Mouse (Mus musculus) heart, embryonic 11.5 days (tissue): ENCODE data around the gene Bnc2. TPM values are rescaled to one million over a fixed set of nuclear protein-coding genes. Genes with fewer than 3 reads are reported as not detected.

Experiments used
- ATAC-seq: fragments of 200-750 bp; cut with Nextera tagmentation; replicated peaks from 2 replicates; pipeline ENCODE4 v1.8.0; 2017; ENCODE audit warnings: moderate library complexity; ENCODE audit not compliant: insufficient number of reproducible peaks, low FRiP score, low TSS enrichment
- H3K27ac ChIP-seq: fragments of 300-500 bp; sonication (generic); 2 replicates; pipeline ENCODE4 v1.5.1; 2014; ENCODE audit warnings: mild to moderate bottlenecking, low read depth, low read length
- H3K27me3 ChIP-seq: fragments of 300-500 bp; sonication (generic); 2 replicates; pipeline ENCODE4 v1.6.1; 2014; ENCODE audit warnings: mild to moderate bottlenecking, low read length, mixed read lengths; ENCODE audit not compliant: control insufficient read depth, insufficient read depth
- H3K36me3 ChIP-seq: fragments of 300-500 bp; sonication (generic); 2 replicates; pipeline ENCODE4 v1.6.1; 2014; ENCODE audit warnings: mild to moderate bottlenecking, low read length, moderate library complexity, mixed read lengths; ENCODE audit not compliant: control insufficient read depth, insufficient read depth
- H3K4me1 ChIP-seq: fragments of 300-500 bp; sonication (generic); 2 replicates; pipeline ENCODE4 v1.6.1; 2014; ENCODE audit warnings: low read length; ENCODE audit not compliant: control insufficient read depth, insufficient read depth
- H3K4me2 ChIP-seq: fragments of 300-500 bp; sonication (generic); 2 replicates; pipeline ENCODE4 v1.6.1; 2014; ENCODE audit warnings: mild to moderate bottlenecking, moderate library complexity
- H3K4me3 ChIP-seq: fragments of 300-500 bp; sonication (generic); 2 replicates; pipeline ENCODE4 v1.5.1; 2014; ENCODE audit warnings: low read depth, low read length
- H3K9ac ChIP-seq: fragments of 300-500 bp; sonication (generic); 2 replicates; pipeline ENCODE4 v1.6.1; 2014; ENCODE audit warnings: mild to moderate bottlenecking, low read depth, low read length, moderate library complexity
- H3K9me3 ChIP-seq: fragments of 300-500 bp; sonication (generic); replicated peaks from 2 replicates; pipeline ENCODE4 v1.6.1; 2016; ENCODE audit warnings: low read length; ENCODE audit not compliant: control insufficient read depth
- WGBS: fragments of 180-500 bp; shearing (Covaris S2); extraction: QIAGEN DNeasy Blood & Tissue Kit; methylation state at CpG from one replicate; pipeline ENCODE4 v1.1.7; 2014; ENCODE audit not compliant: insufficient replicate concordance; 5-methylcytosine and 5-hydroxymethylcytosine counted together
- polyA plus RNA-seq: library from polyadenylated mRNA; unstranded; fragments of >200 nt; fragmentation: Nextera tagmentation; extraction: Ambion mirVana; gene quantifications from 2 replicates; pipeline ENCODE4 v1.2.1, GENCODE M21; 2014

Bnc2 gene
- polyA plus RNA-seq, 1 experiment from 2014 or later: 2.9 TPM

- Histone ChIP-seq H3K36me3 (no peaks in the 10 kb centered on the region), H3K4me1 (no peaks in the 10 kb centered on the region), H3K4me2 (no peak overlapping the region), H3K27me3 (peaks cover 3% of the 10 kb centered on the region; the same call in 1 of the 2 replicates), H3K9ac (no peak overlapping the region), H3K4me3 (no peak overlapping the region), H3K27ac (no peak overlapping the region), H3K9me3 (no peaks in the 10 kb centered on the region)
- WGBS: 88% methylated on average over 14 of the region's 14 CpGs
- ATAC-seq: no peak
Measured at GRCm38 (mm10) chr4:84276081-84276480, 399.0 kb downstream of the Bnc2 start.

GRCm38 (mm10) chr4:84274158-84274557 lies 400.9 kb downstream of the Bnc2 start:
- WGBS: 57% methylated on average over 3 of the region's 3 CpGs
- Histone ChIP-seq H3K27ac (no peak overlapping the region), H3K4me3 (no peak overlapping the region), H3K9ac (no peak overlapping the region), H3K4me2 (no peak overlapping the region), H3K9me3 (no peaks in the 10 kb centered on the region), H3K4me1 (no peaks in the 10 kb centered on the region), H3K36me3 (no peaks in the 10 kb centered on the region), H3K27me3 (peaks cover 3% of the 10 kb centered on the region; the same call in 1 of the 2 replicates)
- no peak for ATAC-seq

DNA sequence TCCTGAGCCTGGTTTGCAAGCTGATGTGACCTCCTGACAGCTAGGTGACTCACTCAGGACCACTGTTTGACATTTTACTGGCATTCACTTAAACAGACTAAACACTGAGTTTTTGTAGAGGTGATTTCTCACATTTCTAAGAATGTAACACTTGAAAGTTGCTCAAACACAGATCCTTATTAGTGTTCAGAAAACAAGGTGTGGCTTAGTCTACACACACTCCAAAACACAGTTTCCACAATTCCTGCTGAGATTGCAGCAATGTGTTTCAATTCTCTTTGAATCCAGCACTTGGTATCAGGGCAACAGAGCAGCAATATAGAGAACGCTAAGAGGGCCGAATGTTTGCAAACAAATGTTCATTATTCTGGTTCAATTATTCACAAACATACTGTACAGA lies 402.2 kb downstream of the Bnc2 start:
- Histone ChIP-seq H3K4me2 (no peak overlapping the region), H3K9me3 (no peaks in the 10 kb centered on the region), H3K4me3 (no peak overlapping the region), H3K27me3 (peaks cover 3% of the 10 kb centered on the region; the same call in 1 of the 2 replicates), H3K36me3 (no peaks in the 10 kb centered on the region), H3K4me1 (no peaks in the 10 kb centered on the region), H3K9ac (no peak overlapping the region), H3K27ac (no peak overlapping the region)
- WGBS: 78% methylated on average over 2 of the region's 2 CpGs
- ATAC-seq: no peak

DNA sequence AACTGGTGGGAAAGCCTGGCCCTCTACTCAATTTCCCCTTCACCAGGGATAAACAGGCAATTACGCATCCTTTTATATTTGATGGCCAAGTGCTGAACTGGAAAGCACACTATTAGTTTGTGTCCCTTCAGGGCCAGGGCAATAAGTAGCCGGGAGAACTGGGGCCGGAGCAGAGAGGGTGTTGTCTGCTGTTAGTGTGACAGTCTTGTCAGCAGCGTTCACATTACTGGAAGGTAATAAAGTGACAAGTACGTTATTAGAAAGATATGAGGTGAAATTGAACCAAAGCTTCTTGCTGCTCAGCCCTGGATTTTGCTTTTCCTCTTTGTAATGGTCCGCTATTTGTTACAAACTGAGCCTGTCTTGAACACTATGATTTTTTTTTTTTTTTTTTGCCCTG lies 405.2 kb downstream of the Bnc2 start:
- Histone ChIP-seq H3K4me1 (no peaks in the 10 kb centered on the region), H3K9me3 (no peaks in the 10 kb centered on the region), H3K27me3 (no peaks in the 10 kb centered on the region), H3K4me3 (no peak overlapping the region), H3K27ac (no peak overlapping the region), H3K4me2 (no peak overlapping the region), H3K9ac (no peak overlapping the region), H3K36me3 (no peaks in the 10 kb centered on the region)
- 66% methylated on average over 6 of the region's 6 CpGs for WGBS
- ATAC-seq: no peak

GRCm38 (mm10) chr4:84247356-84247755 lies 427.7 kb downstream of the Bnc2 start:
- no peaks in the 10 kb centered on the region for H3K36me3 ChIP-seq
- 86% methylated on average over 2 of the region's 2 CpGs for WGBS
- no peak overlapping the region for H3K9ac ChIP-seq
- no peaks in the 10 kb centered on the region for H3K9me3 ChIP-seq
- no peak for ATAC-seq
- no peak overlapping the region for H3K4me3 ChIP-seq
- peaks cover 6% of the 10 kb centered on the region for H3K4me1 ChIP-seq
- no peak overlapping the region for H3K27ac ChIP-seq
- H3K27me3 ChIP-seq: no peaks in the 10 kb centered on the region
- no peak overlapping the region for H3K4me2 ChIP-seq

- Histone ChIP-seq H3K27ac (no peak overlapping the region), H3K9me3 (no peaks in the 10 kb centered on the region), H3K4me1 (no peaks in the 10 kb centered on the region), H3K9ac (no peak overlapping the region), H3K36me3 (no peaks in the 10 kb centered on the region), H3K27me3 (no peaks in the 10 kb centered on the region), H3K4me2 (no peak overlapping the region), H3K4me3 (no peak overlapping the region)
- ATAC-seq: no peak
- 60% methylated on average over 7 of the region's 7 CpGs for WGBS
Measured at GRCm38 (mm10) chr4:84232346-84232745, 442.7 kb downstream of the Bnc2 start.

- H3K4me2 ChIP-seq: no peak overlapping the region
- H3K9ac ChIP-seq: no peak overlapping the region
- H3K27me3 ChIP-seq: no peaks in the 10 kb centered on the region
- H3K4me1 ChIP-seq: no peaks in the 10 kb centered on the region
- no peak for ATAC-seq
- no peak overlapping the region for H3K27ac ChIP-seq
- 87% methylated on average over 2 of the region's 2 CpGs for WGBS
- H3K4me3 ChIP-seq: no peak overlapping the region
- no peaks in the 10 kb centered on the region for H3K9me3 ChIP-seq
- no peaks in the 10 kb centered on the region for H3K36me3 ChIP-seq
Measured at GRCm38 (mm10) chr4:84231251-84231650, 443.8 kb downstream of the Bnc2 start.

DNA sequence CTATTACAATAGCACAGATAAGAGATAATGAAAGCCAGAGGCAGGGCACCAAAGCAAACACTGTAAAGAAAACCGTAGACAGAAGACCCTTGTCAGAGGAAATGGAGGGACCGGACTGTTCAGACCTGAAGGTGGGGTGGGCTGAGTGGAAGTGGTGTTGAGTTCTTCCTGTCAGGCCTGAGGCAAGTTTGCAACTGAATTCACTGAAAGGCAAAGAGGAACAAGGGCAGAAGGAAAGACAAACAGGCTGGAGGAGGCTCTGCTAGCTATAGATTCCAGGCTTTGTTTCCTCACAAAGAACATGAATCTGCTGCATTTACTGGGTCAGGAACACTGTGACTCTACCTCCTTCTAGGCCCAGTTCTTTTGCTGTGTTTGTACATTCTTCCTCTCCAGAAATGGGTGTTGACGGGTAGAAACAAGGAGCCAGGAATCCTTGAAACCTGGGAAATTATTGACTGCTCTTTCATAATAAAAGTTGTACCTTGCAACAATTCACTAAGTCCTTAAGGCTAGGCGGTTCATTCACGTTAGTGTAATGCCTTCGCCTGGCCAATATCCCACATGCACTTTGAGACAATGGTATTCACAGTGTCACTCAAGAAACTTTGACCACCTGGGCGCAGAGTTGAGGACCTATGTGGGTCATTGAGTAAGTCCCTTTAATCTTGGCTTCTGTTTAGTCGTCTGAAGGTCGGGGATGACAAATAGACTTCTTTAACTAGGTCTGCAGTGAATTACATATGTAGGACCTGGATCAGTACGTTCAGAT lies 445.7 kb downstream of the Bnc2 start:
- Histone ChIP-seq H3K4me2 (no peak overlapping the region), H3K4me1 (no peaks in the 10 kb centered on the region), H3K36me3 (no peaks in the 10 kb centered on the region), H3K9me3 (no peaks in the 10 kb centered on the region), H3K27ac (no peak overlapping the region), H3K4me3 (no peak overlapping the region), H3K27me3 (no peaks in the 10 kb centered on the region), H3K9ac (no peak overlapping the region)
- ATAC-seq: no peak
- WGBS: 67% methylated on average over 10 of the region's 10 CpGs

DNA sequence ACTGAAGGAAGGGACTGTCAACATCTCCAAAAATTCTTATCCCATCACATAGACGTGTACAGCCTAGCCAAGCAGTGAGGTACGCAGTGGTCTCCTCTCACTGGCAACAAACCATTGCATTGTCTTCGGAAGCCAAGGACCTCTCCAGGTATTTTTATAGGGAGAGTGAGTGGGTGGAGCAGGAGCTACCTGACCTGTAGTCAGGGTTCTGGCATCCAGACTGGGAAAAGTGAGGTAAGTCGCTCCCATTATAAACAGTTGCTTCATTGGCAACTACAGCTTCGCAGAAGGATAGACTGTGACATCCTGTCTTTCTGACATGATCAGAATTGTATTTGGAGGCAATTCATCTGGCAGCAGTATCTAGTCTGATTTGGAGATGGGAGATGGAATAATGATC lies 446.5 kb downstream of the Bnc2 start:
- Histone ChIP-seq H3K4me2 (no peak overlapping the region), H3K27me3 (no peaks in the 10 kb centered on the region), H3K4me3 (no peak overlapping the region), H3K27ac (no peak overlapping the region), H3K36me3 (no peaks in the 10 kb centered on the region), H3K9me3 (no peaks in the 10 kb centered on the region), H3K4me1 (no peaks in the 10 kb centered on the region), H3K9ac (no peak overlapping the region)
- 84% methylated on average over 5 of the region's 5 CpGs for WGBS
- ATAC-seq: no peak
